Mouse (Mus musculus) neural tube, embryonic 11.5 days (tissue): ENCODE measurements around the gene Myo1g. TPM values are rescaled to one million over a fixed set of nuclear protein-coding genes. Genes with fewer than 3 reads are reported as not detected.

ENCODE experiments used
- ATAC-seq: fragments of 200-750 bp; cut with Nextera tagmentation; 2 replicates; pipeline ENCODE4 v1.8.0; 2017; ENCODE audit warnings: moderate number of reproducible peaks, mild to moderate bottlenecking, moderate TSS enrichment, moderate library complexity; ENCODE audit not compliant: insufficient read depth, low FRiP score, low TSS enrichment
- DNase-seq: peaks from one replicate; pipeline ENCODE4 v3.0.0-alpha.2; 2015; ENCODE audit warnings: low spot score
- H3K27ac ChIP-seq: fragments of 300-500 bp; sonication (generic); 2 replicates; pipeline ENCODE4 v1.5.1; 2014; ENCODE audit warnings: low read depth, mild to moderate bottlenecking, low read length
- H3K27me3 ChIP-seq: fragments of 300-500 bp; sonication (generic); 2 replicates; pipeline ENCODE4 v1.6.1; 2014; ENCODE audit warnings: mild to moderate bottlenecking, low read length, mixed read lengths; ENCODE audit not compliant: control insufficient read depth, insufficient read depth
- H3K36me3 ChIP-seq: fragments of 300-500 bp; sonication (generic); 2 replicates; pipeline ENCODE4 v1.6.1; 2014; ENCODE audit warnings: mild to moderate bottlenecking, low read length, moderate library complexity, mixed read lengths; ENCODE audit not compliant: control insufficient read depth, insufficient read depth
- H3K4me1 ChIP-seq: fragments of 300-500 bp; sonication (generic); 2 replicates; pipeline ENCODE4 v1.6.1; 2014; ENCODE audit warnings: low read length, mixed read lengths; ENCODE audit not compliant: control insufficient read depth, insufficient read depth
- H3K4me2 ChIP-seq: fragments of 300-500 bp; sonication (generic); 2 replicates; pipeline ENCODE4 v1.6.1; 2014; ENCODE audit warnings: low read depth, mild to moderate bottlenecking, moderate library complexity
- H3K4me3 ChIP-seq: fragments of 300-500 bp; sonication (generic); 2 replicates; pipeline ENCODE4 v1.5.1; 2014; ENCODE audit warnings: low read depth, low read length
- H3K9ac ChIP-seq: fragments of 300-500 bp; sonication (generic); 2 replicates; pipeline ENCODE4 v1.6.1; 2014; ENCODE audit warnings: mild to moderate bottlenecking, low read length
- H3K9me3 ChIP-seq: fragments of 300-500 bp; sonication (generic); 2 replicates; pipeline ENCODE4 v1.6.1; 2016; ENCODE audit warnings: low read length; ENCODE audit not compliant: control insufficient read depth
- WGBS: fragments of 180-500 bp; shearing (Covaris S2); extraction: QIAGEN DNeasy Blood & Tissue Kit; methylation state at CpG from one replicate; pipeline ENCODE4 v1.1.7; 2014; 5-methylcytosine and 5-hydroxymethylcytosine counted together
- microRNA-seq: library from miRNA; unstranded; fragments of <30 nt; microRNA quantifications from one replicate; pipeline ENCODE4, GENCODE M21; 2016
- polyA plus RNA-seq: library from polyadenylated mRNA; unstranded; fragments of >200 nt; fragmentation: Nextera tagmentation; extraction: Ambion mirVana; gene quantifications from 2 replicates; pipeline ENCODE4 v1.2.1, GENCODE M21; 2014

The Myo1g gene
- polyA plus RNA-seq, 1 experiment from 2014 or later: 0.81 TPM

DNA sequence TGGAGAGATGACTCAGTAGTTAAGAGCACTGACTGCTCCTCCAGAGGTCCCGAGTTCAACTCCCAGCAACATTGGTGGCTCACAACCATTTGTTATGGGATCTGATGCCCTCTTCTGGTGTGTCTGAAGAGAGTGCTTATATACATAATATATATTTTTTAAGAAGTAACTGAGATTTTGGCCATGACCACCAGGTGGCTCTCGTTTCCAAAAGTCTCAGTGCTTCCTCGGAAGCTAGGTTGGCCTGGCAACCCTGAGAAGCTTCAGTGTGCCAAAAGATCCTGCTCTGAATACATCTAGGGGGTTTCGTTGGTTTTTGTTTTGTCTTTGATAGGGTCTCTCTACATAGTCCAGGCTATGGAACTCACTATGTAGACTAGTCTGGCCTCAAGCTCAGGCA is 55.6 kb downstream of the Myo1g start:
- no peaks in the 10 kb centered on the region for H3K4me1 ChIP-seq
- DNase-seq: peak; percentile 77
- whole genome bisulfite sequencing: 42% methylated on average over 4 of the region's 4 CpGs
- H3K27me3 ChIP-seq: no peaks in the 10 kb centered on the region
- peak; percentile 53; the same call in 1 of the 2 replicates for ATAC-seq
- H3K4me3 ChIP-seq: no peak overlapping the region
- H3K9ac ChIP-seq: no peak overlapping the region
- no peak overlapping the region for H3K27ac ChIP-seq
- no peak overlapping the region for H3K4me2 ChIP-seq
- H3K36me3 ChIP-seq: no peaks in the 10 kb centered on the region
- no peaks in the 10 kb centered on the region for H3K9me3 ChIP-seq

- ATAC-seq: no peak
- 90% methylated on average over 6 of the region's 6 CpGs for WGBS
Observed at GRCm38 (mm10) chr11:6463159-6463837, 57.5 kb downstream of the Myo1g start.

More at GRCm38 (mm10) chr11:6463159-6463837, 57.5 kb downstream of the Myo1g start:
- H3K9me3 ChIP-seq: no peaks in the 10 kb centered on the region
- H3K27ac ChIP-seq: no peak overlapping the region
- H3K4me3 ChIP-seq: no peak overlapping the region
- DNase-seq: no peak
- no peaks in the 10 kb centered on the region for H3K4me1 ChIP-seq
- H3K36me3 ChIP-seq: no peaks in the 10 kb centered on the region
- H3K27me3 ChIP-seq: no peaks in the 10 kb centered on the region
- no peak overlapping the region for H3K4me2 ChIP-seq
- H3K9ac ChIP-seq: no peak overlapping the region

Small RNA genes lying within 50 kb of the gene (microRNA-seq; reads per million reads assigned to microRNA genes)
- gene Gm22123: not detected

Other genes with a start within 250 kb of the Myo1g start
- 145 and 154 TPM in 2 replicates for gene Tmed4, start 246.1 kb downstream of the Myo1g start, polyA plus RNA-seq
- gene Ogdh, start 229.3 kb downstream of the Myo1g start, polyA plus RNA-seq: 93.0 and 104 TPM in 2 replicates
- 23.4 and 25.4 TPM in 2 replicates for gene Zmiz2, start 131.9 kb downstream of the Myo1g start, polyA plus RNA-seq
- 4,780 and 5,005 TPM in 2 replicates for gene Ppia, start 105.5 kb downstream of the Myo1g start, polyA plus RNA-seq
- gene H2afv, start 76.5 kb downstream of the Myo1g start, polyA plus RNA-seq: 762 and 797 TPM in 2 replicates
- gene Purb, start 45.0 kb downstream of the Myo1g start, polyA plus RNA-seq: 12.9 and 13.9 TPM in 2 replicates
- 95.8 and 103 TPM in 2 replicates for gene Ccm2, start 25.9 kb upstream of the Myo1g start, polyA plus RNA-seq
- 46.5 and 50.1 TPM in 2 replicates for gene Nacad, start 85.1 kb upstream of the Myo1g start, polyA plus RNA-seq
- 41.0 and 43.4 TPM in 2 replicates for gene Tbrg4, start 105.1 kb upstream of the Myo1g start, polyA plus RNA-seq
- not detected in 2 replicates for gene Wap, start 117.7 kb upstream of the Myo1g start, polyA plus RNA-seq
- gene Ramp3, start 137.6 kb upstream of the Myo1g start, polyA plus RNA-seq: 9.3 and 11.8 TPM in 2 replicates